In genomic region chr11:6472076-6472475, GRCm38 (mm10) we compare ENCODE assay signal across 8 mouse cellular contexts. TPM values are rescaled to one million over a fixed set of nuclear protein-coding genes. Genes with fewer than 3 reads are reported as not detected.
DNase-seq lines count a peak whose midpoint lies in the region; ATAC-seq and TF ChIP-seq lines count a peak whose summit lies in the region.

No protein-coding gene starts in this region.

- intact Hi-C loops in left cerebral cortex, postnatal 10 days (cut with DNase I): no loop called here

- no peak for TF ChIP-seq EP300 in heart, postnatal 0 days (IDR thresholded peaks at IDR 0.05; ENCODE audit: low read depth)

- H3K9me3 ChIP-seq in heart, postnatal 0 days (replicated peaks; ENCODE audit: control insufficient read depth, low read length): no peaks in the 10 kb centered on the region
- no peaks in the 10 kb centered on the region for H3K9me3 ChIP-seq in hindbrain, embryonic 14.5 days (ENCODE audit: control insufficient read depth, low read length)
- H3K9me3 ChIP-seq in midbrain, embryonic 15.5 days: no peaks in the 10 kb centered on the region

- H3K4me3 ChIP-seq in heart, postnatal 0 days (ENCODE audit: low read depth, low read length): peak overlapping the region; percentile 93
- H3K4me3 ChIP-seq in hindbrain, embryonic 14.5 days (replicated peaks; ENCODE audit: low read length): peak overlapping the region; percentile 79
- peak overlapping the region; percentile 40 for H3K4me3 ChIP-seq in midbrain, embryonic 15.5 days

- peaks cover 2% of the 10 kb centered on the region; the same call in 1 of the 2 replicates for H3K36me3 ChIP-seq in heart, postnatal 0 days (replicated peaks; ENCODE audit: control insufficient read depth, insufficient read depth, low read length)
- H3K36me3 ChIP-seq in hindbrain, embryonic 14.5 days (replicated peaks; ENCODE audit: control insufficient read depth, insufficient read depth): peaks cover 21% of the 10 kb centered on the region; the same call in 1 of the 2 replicates
- no peaks in the 10 kb centered on the region for H3K36me3 ChIP-seq in midbrain, embryonic 15.5 days (replicated peaks)

- H3K27me3 ChIP-seq in heart, postnatal 0 days (ENCODE audit: control insufficient read depth, insufficient read depth, low read length): no peaks in the 10 kb centered on the region
- no peaks in the 10 kb centered on the region for H3K27me3 ChIP-seq in hindbrain, embryonic 14.5 days (ENCODE audit: control insufficient read depth, insufficient read depth, low read length)
- no peaks in the 10 kb centered on the region for H3K27me3 ChIP-seq in midbrain, embryonic 15.5 days (replicated peaks)

- peak overlapping the region; percentile 60 for H3K9ac ChIP-seq in heart, postnatal 0 days (replicated peaks; ENCODE audit: low read depth, low read length)
- H3K9ac ChIP-seq in hindbrain, embryonic 14.5 days: peak overlapping the region; percentile 95
- H3K9ac ChIP-seq in midbrain, embryonic 15.5 days: peak overlapping the region; percentile 48

- peak overlapping the region; percentile 78 for H3K27ac ChIP-seq in heart, postnatal 0 days (ENCODE audit: low read depth)
- H3K27ac ChIP-seq in hindbrain, embryonic 14.5 days: peak overlapping the region; percentile 7; the same call in 1 of the 2 replicates
- H3K27ac ChIP-seq in midbrain, embryonic 15.5 days: 0 out of 2 replicates have a peak overlapping the region, but pooled peaks have one; percentile 25

- peaks cover 32% of the 10 kb centered on the region for H3K4me1 ChIP-seq in heart, postnatal 0 days (ENCODE audit: control insufficient read depth, insufficient read depth)
- peaks cover 54% of the 10 kb centered on the region for H3K4me1 ChIP-seq in hindbrain, embryonic 14.5 days (replicated peaks; ENCODE audit: control insufficient read depth, insufficient read depth, low read length)
- peaks cover 62% of the 10 kb centered on the region for H3K4me1 ChIP-seq in midbrain, embryonic 15.5 days

- TF ChIP-seq CTCF in heart, postnatal 0 days (IDR thresholded peaks at IDR 0.05; ENCODE audit: low read depth): no peak

- H3K4me2 ChIP-seq in heart, postnatal 0 days (ENCODE audit: low read depth, low read length): peak overlapping the region; percentile 83
- H3K4me2 ChIP-seq in hindbrain, embryonic 14.5 days (replicated peaks): peak overlapping the region; percentile 99
- peak overlapping the region; percentile 90 for H3K4me2 ChIP-seq in midbrain, embryonic 15.5 days

- ATAC-seq in heart, postnatal 0 days (ENCODE audit: insufficient read depth, low read depth): no peak
- ATAC-seq in hindbrain, embryonic 14.5 days (ENCODE audit: low FRiP score): no peak
- ATAC-seq in midbrain, embryonic 15.5 days (replicated peaks): no peak

- peak; percentile 71 for DNase-seq in heart, postnatal 0 days (ENCODE audit: low spot score)
- DNase-seq in heart, postnatal 4 days: no peak
- DNase-seq in NIH3T3 (ENCODE audit: low read depth): peak; percentile 48
- no peak for DNase-seq in hindbrain, embryonic 14.5 days (ENCODE audit: low spot score)
- no peak for DNase-seq in testis, postnatal 10 days (ENCODE audit: low spot score)
- no peak for DNase-seq in cerebellum, adult 11 months
- no peak for DNase-seq in left cerebral cortex, postnatal 10 days (ENCODE audit: extremely low spot score in 1 of 2, low spot score in 2 of 2)

RNA-seq across cellular contexts. Expression of gene Purb, which starts 3.6 kb away (rescaled TPM):
- 40.4 and 48.4 TPM in 2 replicates for total RNA-seq in heart, postnatal 0 days (2014; rRNA removed; ENCODE audit: low replicate concordance)
- 18.4 and 22.0 TPM in 2 replicates for polyA plus RNA-seq in heart, postnatal 0 days (2015; fragmentation: Nextera tagmentation; extraction: Ambion mirVana)
- total RNA-seq in heart, postnatal 4 days (2021): 10 to 100 TPM; 81.8 to 84.6 TPM
- 9.8 and 9.9 TPM in 2 replicates for polyA plus RNA-seq in hindbrain, embryonic 14.5 days (2014; fragmentation: Nextera tagmentation; extraction: Ambion mirVana)
- polyA plus RNA-seq in midbrain, embryonic 15.5 days (2015; fragmentation: Nextera tagmentation; extraction: Ambion mirVana): 11.3 and 11.4 TPM in 2 replicates
- 100 to 1,000 TPM; 276 to 277 TPM for total RNA-seq in left cerebral cortex, postnatal 10 days (2021)

RNA-seq across cellular contexts. Expression of gene H2afv, which starts 27.8 kb away (rescaled TPM):
- total RNA-seq in heart, postnatal 0 days (2014; rRNA removed; ENCODE audit: low replicate concordance): 106 and 157 TPM in 2 replicates
- 213 and 232 TPM in 2 replicates for polyA plus RNA-seq in heart, postnatal 0 days (2015; fragmentation: Nextera tagmentation; extraction: Ambion mirVana)
- total RNA-seq in heart, postnatal 4 days (2021): 100 to 1,000 TPM; 125 to 126 TPM
- 239 and 249 TPM in 2 replicates for polyA plus RNA-seq in hindbrain, embryonic 14.5 days (2014; fragmentation: Nextera tagmentation; extraction: Ambion mirVana)
- polyA plus RNA-seq in midbrain, embryonic 15.5 days (2015; fragmentation: Nextera tagmentation; extraction: Ambion mirVana): 250 and 290 TPM in 2 replicates
- total RNA-seq in left cerebral cortex, postnatal 10 days (2021): 10 to 100 TPM; 26.6 to 28.9 TPM

RNA-seq across cellular contexts. Expression of gene Myo1g, which starts 48.7 kb away (rescaled TPM):
- 0.65 and 1.6 TPM in 2 replicates for total RNA-seq in heart, postnatal 0 days (2014; rRNA removed; ENCODE audit: low replicate concordance)
- 0.49 and 0.56 TPM in 2 replicates for polyA plus RNA-seq in heart, postnatal 0 days (2015; fragmentation: Nextera tagmentation; extraction: Ambion mirVana)
- total RNA-seq in heart, postnatal 4 days (2021): 1 to 10 TPM; 1.2 to 1.4 TPM
- polyA plus RNA-seq in hindbrain, embryonic 14.5 days (2014; fragmentation: Nextera tagmentation; extraction: Ambion mirVana): 0.31 and 0.74 TPM in 2 replicates
- polyA plus RNA-seq in midbrain, embryonic 15.5 days (2015; fragmentation: Nextera tagmentation; extraction: Ambion mirVana): 0.23 and 0.54 TPM in 2 replicates
- under 1 TPM; 0.51 to 0.85 TPM for total RNA-seq in left cerebral cortex, postnatal 10 days (2021)

RNA-seq across cellular contexts. Expression of gene Ppia, which starts 56.8 kb away (rescaled TPM):
- 2,268 and 2,353 TPM in 2 replicates for total RNA-seq in heart, postnatal 0 days (2014; rRNA removed; ENCODE audit: low replicate concordance)
- 3,654 and 3,756 TPM in 2 replicates for polyA plus RNA-seq in heart, postnatal 0 days (2015; fragmentation: Nextera tagmentation; extraction: Ambion mirVana)
- 1,000 to 10,000 TPM; 1,521 to 1,568 TPM for total RNA-seq in heart, postnatal 4 days (2021)
- polyA plus RNA-seq in hindbrain, embryonic 14.5 days (2014; fragmentation: Nextera tagmentation; extraction: Ambion mirVana): 4,304 and 4,427 TPM in 2 replicates
- 3,416 and 3,418 TPM in 2 replicates for polyA plus RNA-seq in midbrain, embryonic 15.5 days (2015; fragmentation: Nextera tagmentation; extraction: Ambion mirVana)
- 1,000 to 10,000 TPM; 2,299 to 2,355 TPM for total RNA-seq in left cerebral cortex, postnatal 10 days (2021)

Comparison
In these comparisons a context has a peak if more than half of its experiments do, and no peak if none do; other contexts are left out.
1. DNase-seq: peak in heart, postnatal 0 days (single experiment) and NIH3T3 (single experiment); none in heart, postnatal 4 days (single experiment), hindbrain, embryonic 14.5 days (single experiment), testis, postnatal 10 days (single experiment), cerebellum, adult 11 months (single experiment) and left cerebral cortex, postnatal 10 days (0 of 2).
2. H3K27ac ChIP-seq: peak in every context shown above with its lines; median percentile 78 in heart, postnatal 0 days; 25 in midbrain, embryonic 15.5 days; 7 in hindbrain, embryonic 14.5 days.
3. H3K4me3 ChIP-seq: peak in every context shown above with its lines; median percentile 93 in heart, postnatal 0 days; 79 in hindbrain, embryonic 14.5 days; 40 in midbrain, embryonic 15.5 days.
4. Peak in every context shown above with its lines, with median percentiles within 50 percentile points of each other: H3K4me2 ChIP-seq and H3K9ac ChIP-seq.